Mouse (Mus musculus) CD4-positive, CD25-positive, alpha-beta regulatory T cell, adult 9 weeks (primary cell): Measurements from ENCODE around the gene Vmn1r206. TPM values are rescaled to one million over a fixed set of nuclear protein-coding genes. Genes with fewer than 3 reads are reported as not detected.

Experiments
- polyA plus RNA-seq: library from polyadenylated mRNA; unstranded; fragments of 100-300 nt; shearing (Covaris generic); gene quantifications from one replicate; pipeline ENCODE4 v1.2.1, GENCODE M21; 2017

The Vmn1r206 gene
- not detected for polyA plus RNA-seq

GRCm38 (mm10) chr13:22624151-22624550 lies at the start of gene Vmn1r206:
Gene Vmn1r206, minus strand, starts transcription at chr13:22624251.

DNA sequence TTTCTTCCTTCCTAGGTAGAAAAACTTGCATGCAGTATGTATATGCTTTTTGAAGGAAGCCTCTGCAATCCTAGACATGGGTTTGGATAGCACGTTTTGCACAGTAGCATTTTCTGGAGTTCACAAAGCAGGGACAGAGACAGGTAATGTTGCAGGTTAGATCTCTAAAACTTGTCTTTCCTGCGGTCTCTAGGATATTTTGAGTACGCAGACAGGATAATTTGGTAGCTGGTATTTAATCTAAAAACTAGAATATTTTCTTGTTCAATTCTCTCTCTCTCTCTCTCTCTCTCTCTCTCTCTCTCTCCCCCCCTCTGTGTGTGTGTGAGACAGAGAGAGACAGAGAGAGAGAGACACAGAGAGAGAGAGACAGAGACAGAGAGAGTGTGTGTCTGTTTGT lies 31.2 kb downstream of the Vmn1r206 start, which contains the start of gene Vmn1r205:
Gene Vmn1r205, minus strand, starts transcription at position 101 of the 400 bp plus-strand sequence.

Other genes with a start within 250 kb of the Vmn1r206 start
- not detected for gene Vmn1r199, start 244.4 kb downstream of the Vmn1r206 start, polyA plus RNA-seq
- not detected for gene Vmn1r200, start 233.9 kb downstream of the Vmn1r206 start, polyA plus RNA-seq
- gene Vmn1r201, start 152.3 kb downstream of the Vmn1r206 start, polyA plus RNA-seq: not detected
- 0.05 TPM for gene Vmn1r202, start 118.9 kb downstream of the Vmn1r206 start, polyA plus RNA-seq
- 0.15 TPM for gene Vmn1r203, start 106.1 kb downstream of the Vmn1r206 start, polyA plus RNA-seq
- not detected for gene Vmn1r204, start 71.1 kb downstream of the Vmn1r206 start, polyA plus RNA-seq
- not detected for gene Vmn1r205, start 31.3 kb downstream of the Vmn1r206 start, polyA plus RNA-seq
- 0.10 TPM for gene Vmn1r207-ps, start 105.4 kb upstream of the Vmn1r206 start, polyA plus RNA-seq
- gene Vmn1r208, start 153.1 kb upstream of the Vmn1r206 start, polyA plus RNA-seq: 0.14 TPM
- not detected for gene Vmn1r209, start 185.4 kb upstream of the Vmn1r206 start, polyA plus RNA-seq
- 0.09 TPM for gene Vmn1r210, start 207.1 kb upstream of the Vmn1r206 start, polyA plus RNA-seq
- gene Vmn1r211, start 233.3 kb upstream of the Vmn1r206 start, polyA plus RNA-seq: not detected